Mouse (Mus musculus) heart, adult 2 months (tissue): ENCODE data around the gene Pdgfa. TPM values are rescaled to one million over a fixed set of nuclear protein-coding genes. Genes with fewer than 3 reads are reported as not detected.

Experiments used
- DNase-seq, 2 experiments: peaks; one replicate each; pipeline ENCODE4 v3.0.0; 2021
- H3K27ac ChIP-seq: fragments of 200-600 bp; 2 replicates; pipeline ENCODE4 v1.8.1; 2022
- H3K27me3 ChIP-seq: fragments of 200-500 bp; 2 replicates; pipeline ENCODE4 v1.6.1; 2012; ENCODE audit warnings: mild to moderate bottlenecking, low read length, inconsistent platforms, mixed read lengths; ENCODE audit not compliant: control insufficient read depth, insufficient read depth
- H3K36me3 ChIP-seq: fragments of 200-500 bp; 2 replicates; pipeline ENCODE4 v1.6.1; 2012; ENCODE audit warnings: low read length, inconsistent platforms; ENCODE audit not compliant: control insufficient read depth, insufficient read depth
- H3K4me1 ChIP-seq: fragments of 200-500 bp; 2 replicates; pipeline ENCODE4 v1.6.1; 2011; ENCODE audit warnings: low read length; ENCODE audit not compliant: control insufficient read depth, insufficient read depth
- H3K4me3 ChIP-seq: fragments of 200-600 bp; 2 replicates; pipeline ENCODE4 v1.8.1; 2022
- H3K79me2 ChIP-seq: fragments of 200-500 bp; replicated peaks from 2 replicates; pipeline ENCODE4 v1.6.1; 2012; ENCODE audit warnings: mild to moderate bottlenecking, inconsistent platforms, low read length, moderate library complexity, mixed read lengths; ENCODE audit not compliant: control insufficient read depth, insufficient read depth
- H3K9ac ChIP-seq: fragments of 200-500 bp; 2 replicates; pipeline ENCODE4 v1.6.1; 2012; ENCODE audit warnings: low read depth, mild to moderate bottlenecking, control low read depth, inconsistent platforms, low read length, mixed read lengths
- CTCF ChIP-seq: fragments of 200-600 bp; IDR thresholded peaks from 2 replicates; pipeline ENCODE4 v1.8.1; 2022; ENCODE audit warnings: antibody characterized with exemption, mild to moderate bottlenecking, moderate library complexity
- EP300 ChIP-seq: fragments of 200-500 bp; IDR thresholded peaks from 2 replicates; pipeline ENCODE4 v1.6.1; 2011; ENCODE audit warnings: low read depth, low read length, control low read depth; ENCODE audit not compliant: insufficient read depth
- POLR2A ChIP-seq: fragments of 200-500 bp; IDR thresholded peaks from 2 replicates; pipeline ENCODE4 v1.6.1; 2011; ENCODE audit warnings: mild to moderate bottlenecking, low read depth, low read length, control low read depth; ENCODE audit not compliant: insufficient read depth
- WGBS: fragments of 180-500 bp; shearing (Covaris S2); methylation state at CpG from one replicate; pipeline ENCODE4 v1.1.7; 2018; 5-methylcytosine and 5-hydroxymethylcytosine counted together
- intact Hi-C: fragments of 180-260 bp; cut with DNase I; formaldehyde crosslinking; loops from one replicate; pipeline ENCODE4 v1.15.1; 2025
- polyA plus RNA-seq: library from polyadenylated mRNA; depleted of rRNA; stranded (reverse); fragments of >200 nt; gene quantifications from 2 replicates; pipeline ENCODE4 v1.2.3, GENCODE M21; 2012
- total RNA-seq, 2 experiments: library from RNA; stranded (reverse); gene quantifications; 2 replicates each; pipeline ENCODE4 v1.2.3; 2021

Pdgfa gene
- total and polyA plus RNA-seq, 3 experiments, result 14.2 to 20.7 (median 19.6) TPM

DNA sequence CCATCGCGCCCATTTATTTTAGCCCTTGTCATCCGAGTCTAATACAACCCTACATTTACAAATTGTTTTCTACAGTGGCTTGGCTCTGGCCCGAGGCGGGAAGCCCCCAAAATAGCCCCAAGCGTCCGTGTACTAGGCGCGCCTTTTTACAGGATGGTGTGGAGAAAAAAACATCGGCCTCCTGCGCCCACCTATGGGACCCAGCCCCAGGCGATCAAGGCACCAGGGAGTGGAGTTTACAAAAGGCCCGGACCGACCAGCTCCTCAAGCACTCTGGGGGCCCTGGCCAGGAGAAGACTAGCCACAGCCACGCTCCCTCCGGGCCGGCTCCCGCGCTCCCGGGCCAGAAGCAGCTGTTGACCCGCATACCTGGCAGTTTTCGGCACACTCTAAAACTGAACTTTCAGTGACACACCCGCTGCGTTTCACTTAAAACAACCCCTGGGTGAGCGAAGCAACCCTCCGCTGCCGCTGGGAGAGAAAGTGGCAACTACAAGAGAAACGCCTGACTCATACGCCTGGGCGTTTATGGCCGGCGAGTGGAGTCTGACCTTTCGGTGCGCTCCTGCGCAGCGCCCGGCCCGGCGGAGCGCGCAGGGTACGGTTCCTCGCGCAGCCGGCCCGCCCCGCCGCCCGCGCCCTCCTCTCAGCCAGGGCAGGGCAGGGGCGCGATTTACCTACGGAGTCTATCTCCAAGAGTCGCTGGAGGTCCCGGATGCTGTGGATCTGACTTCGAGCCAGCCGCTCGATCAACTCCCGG, 4.4 kb downstream of the Pdgfa start:
- Histone ChIP-seq H3K4me3 (peak overlapping the region; percentile 68), H3K4me1 (peaks cover 16% of the 10 kb centered on the region), H3K36me3 (peaks cover 10% of the 10 kb centered on the region), H3K27ac (peak overlapping the region; percentile 90), H3K9ac (peak overlapping the region; percentile 23), H3K79me2 (no peaks in the 10 kb centered on the region), H3K27me3 (no peaks in the 10 kb centered on the region)
- peak; percentile 38 to 57 for DNase-seq
- TF ChIP-seq CTCF, result no peak
- TF ChIP-seq POLR2A, result no peak
- no peak for TF ChIP-seq EP300
- 20% methylated on average over 59 of the region's 59 CpGs for WGBS
- intact Hi-C loops, result loop anchor here (5.0 kb wide), 1 partner anchor 155 kb away; no protein-coding TSS in a partner anchor

DNA sequence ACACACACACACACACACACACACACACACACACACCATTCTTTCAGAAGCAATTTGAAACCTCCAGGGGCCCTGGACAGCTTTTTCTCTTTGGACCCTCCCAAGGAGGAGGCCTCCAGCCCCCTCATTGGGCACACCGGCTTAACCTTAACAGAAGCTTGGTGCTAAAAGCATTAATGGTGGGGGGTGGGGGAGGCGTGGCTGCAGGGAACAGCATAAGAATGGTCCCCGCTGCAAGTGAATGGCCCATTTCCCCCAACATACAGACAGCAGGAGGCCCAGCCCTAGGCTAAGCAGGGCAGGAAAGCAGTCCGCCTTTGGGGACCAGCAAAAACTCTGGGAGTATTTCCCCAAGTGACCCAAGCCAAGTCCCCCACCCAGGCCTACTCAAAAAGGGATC, 5.4 kb downstream of the Pdgfa start:
- no peak for TF ChIP-seq POLR2A
- no peak for TF ChIP-seq CTCF
- no peak for TF ChIP-seq EP300
- intact Hi-C loops, result loop anchor here (5.0 kb wide), 1 partner anchor 156 kb away; no protein-coding TSS in a partner anchor
- H3K27ac ChIP-seq, result no peak overlapping the region
- peaks cover 12% of the 10 kb centered on the region for H3K4me1 ChIP-seq
- no peak overlapping the region for H3K9ac ChIP-seq
- no peaks in the 10 kb centered on the region for H3K27me3 ChIP-seq
- WGBS, result 84% methylated on average over 4 of the region's 4 CpGs
- no peak overlapping the region for H3K4me3 ChIP-seq
- no peaks in the 10 kb centered on the region for H3K79me2 ChIP-seq
- no peak for DNase-seq
- H3K36me3 ChIP-seq, result peaks cover 10% of the 10 kb centered on the region

DNA sequence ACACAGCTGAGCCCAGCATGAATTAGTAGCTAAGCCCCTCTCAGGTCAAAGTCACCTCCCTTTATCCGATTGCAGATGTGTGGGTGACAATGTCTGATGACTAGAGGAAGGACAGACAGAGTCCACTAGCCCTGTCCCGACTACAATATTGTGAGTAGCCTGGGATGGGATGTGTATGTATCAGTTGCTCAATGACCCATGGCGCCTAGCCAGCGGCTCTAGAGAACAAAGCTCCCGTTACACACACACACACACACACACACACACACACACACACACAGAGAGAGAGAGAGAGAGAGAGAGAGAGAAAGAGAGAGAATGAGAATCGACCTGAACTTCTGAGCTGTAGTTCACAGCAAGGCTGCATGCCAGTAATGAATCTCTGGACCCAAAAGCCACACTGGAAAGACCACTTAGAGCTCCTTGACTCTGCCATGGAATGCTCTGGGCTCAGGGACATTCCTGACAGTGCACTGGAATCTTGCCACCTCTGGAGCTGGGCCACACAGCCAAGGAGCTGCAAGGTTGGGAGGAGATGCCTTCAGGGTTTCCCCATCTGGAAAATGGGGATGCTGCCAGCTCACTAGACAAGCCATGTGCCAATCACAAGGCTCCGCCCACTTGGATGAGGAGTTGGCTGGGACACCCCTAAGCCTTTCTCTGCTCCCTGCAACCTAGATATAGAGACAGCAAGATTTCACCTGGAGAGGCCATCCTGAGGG, 6.3 kb downstream of the Pdgfa start:
- no peak overlapping the region for H3K27ac ChIP-seq
- no peaks in the 10 kb centered on the region for H3K27me3 ChIP-seq
- H3K36me3 ChIP-seq, result peaks cover 10% of the 10 kb centered on the region
- H3K79me2 ChIP-seq, result no peaks in the 10 kb centered on the region
- intact Hi-C loops, result loop anchor here (5.0 kb wide), 1 partner anchor 156 kb away; no protein-coding TSS in a partner anchor
- TF ChIP-seq CTCF, result no peak
- no peak for TF ChIP-seq POLR2A
- no peak for TF ChIP-seq EP300
- H3K9ac ChIP-seq, result no peak overlapping the region
- no peak overlapping the region for H3K4me3 ChIP-seq
- peak; percentile 59 to 62 for DNase-seq
- H3K4me1 ChIP-seq, result peaks cover 10% of the 10 kb centered on the region
- WGBS, result 57% methylated on average over 6 of the region's 7 CpGs

DNA sequence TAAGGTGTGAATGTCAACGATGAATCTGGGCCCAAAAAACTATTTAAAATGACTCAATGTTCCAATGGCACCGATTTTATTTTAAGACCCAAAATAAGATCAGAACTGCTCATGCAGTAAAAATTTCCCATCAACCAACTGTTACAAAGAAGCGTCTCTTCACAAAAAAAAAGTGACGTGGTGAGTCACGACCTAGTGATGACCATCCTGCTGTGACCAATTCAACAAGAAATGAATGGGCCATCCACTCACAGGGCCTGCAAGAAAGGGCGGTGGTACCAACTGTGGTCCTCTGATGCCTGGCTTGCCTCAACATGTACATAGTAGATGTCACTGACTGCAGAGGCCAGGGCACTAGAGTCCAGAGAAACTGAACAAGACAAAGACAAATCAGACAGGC, 7.6 kb downstream of the Pdgfa start:
- Histone ChIP-seq H3K27ac (no peak overlapping the region; the same call in 1 of the 2 replicates), H3K4me3 (no peak overlapping the region), H3K79me2 (no peaks in the 10 kb centered on the region; the same call in 1 of the 2 replicates), H3K27me3 (no peaks in the 10 kb centered on the region), H3K4me1 (peaks cover 10% of the 10 kb centered on the region), H3K9ac (no peak overlapping the region), H3K36me3 (peaks cover 10% of the 10 kb centered on the region)
- TF ChIP-seq CTCF, result no peak
- TF ChIP-seq EP300, result no peak
- no peak for TF ChIP-seq POLR2A
- intact Hi-C loops, result no loop called here
- 71% methylated on average over 6 of the region's 6 CpGs for WGBS
- DNase-seq, result no peak

DNA sequence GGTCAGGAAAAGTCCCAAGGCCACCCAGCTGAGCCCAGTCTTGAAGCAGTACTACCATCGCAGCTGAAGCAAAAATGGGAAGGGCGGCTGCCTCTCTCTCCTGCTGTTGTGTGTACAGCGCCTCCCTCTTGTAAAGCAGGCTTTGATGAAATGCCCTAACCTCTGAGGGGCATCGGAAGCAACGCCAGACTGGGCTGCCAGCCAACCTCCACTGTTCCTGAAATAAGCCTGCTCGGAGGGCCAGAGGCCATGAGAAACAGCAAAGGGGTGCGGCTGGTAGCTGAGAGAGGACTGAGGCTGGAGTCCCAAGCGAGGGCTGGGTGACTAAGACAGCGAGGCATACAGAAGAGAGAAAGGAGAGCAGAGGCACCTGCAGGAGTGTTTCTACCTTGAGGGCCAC, 8.4 kb downstream of the Pdgfa start:
- Histone ChIP-seq H3K27me3 (no peaks in the 10 kb centered on the region), H3K4me3 (no peak overlapping the region), H3K9ac (no peak overlapping the region), H3K4me1 (peaks cover 10% of the 10 kb centered on the region), H3K79me2 (no peaks in the 10 kb centered on the region; the same call in 1 of the 2 replicates), H3K27ac (peak overlapping the region; percentile 53), H3K36me3 (peaks cover 10% of the 10 kb centered on the region)
- 26% methylated on average over 9 of the region's 9 CpGs for WGBS
- 0 out of 2 replicates have a peak, but pooled peaks have one; percentile 41 for TF ChIP-seq EP300
- peak; percentile 45 for TF ChIP-seq CTCF
- TF ChIP-seq POLR2A, result no peak
- intact Hi-C loops, result no loop called here
- DNase-seq, result peak; percentile 72 to 85
